Mouse (Mus musculus) heart, postnatal 0 days (tissue): ENCODE measurements around the gene Smad6.

Source experiments
- CTCF ChIP-seq: IDR thresholded peaks from 2 replicates; pipeline ENCODE4 v1.5.1; 2016; ENCODE audit warnings: antibody characterized with exemption, control low read depth, low read depth
- EP300 ChIP-seq: IDR thresholded peaks from 2 replicates; pipeline ENCODE4 v1.6.1; 2016; ENCODE audit warnings: antibody characterized with exemption, low read depth

DNA sequence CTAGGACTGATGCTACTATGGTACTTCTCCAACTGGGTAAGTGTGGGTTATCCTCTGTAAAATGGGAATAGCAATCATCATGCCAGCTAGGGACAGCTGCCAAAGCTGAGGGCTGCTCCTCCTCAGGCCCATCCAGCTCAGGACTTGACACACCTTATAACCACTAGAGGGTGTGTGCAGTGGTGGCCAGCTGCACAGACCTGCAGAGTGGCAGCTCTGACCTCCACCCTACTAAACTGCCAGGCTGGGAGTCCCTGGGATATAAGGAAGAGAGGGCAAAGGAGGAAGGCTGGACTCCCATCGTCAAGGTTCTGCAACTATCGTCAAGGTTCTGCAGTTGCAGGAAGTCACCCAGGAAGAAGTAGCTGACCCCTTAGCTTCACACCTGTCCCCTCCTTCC, 3.1 kb upstream of the Smad6 start:
- TF ChIP-seq CTCF (peak; percentile 57), EP300 (no peak)
